Mouse (Mus musculus) myocyte (in vitro differentiated cells): ENCODE measurements around the gene Syt7. TPM values are rescaled to one million over a fixed set of nuclear protein-coding genes. Genes with fewer than 3 reads are reported as not detected.

Source experiments
- H3K27me3 ChIP-seq: one replicate; pipeline ENCODE4 v1.6.1; 2011; ENCODE audit not compliant: control insufficient read depth, insufficient read depth, insufficient read length
- H3K36me3 ChIP-seq: one replicate; pipeline ENCODE4 v1.6.1; 2011; ENCODE audit not compliant: control insufficient read depth, insufficient read depth
- H3K4me2 ChIP-seq: one replicate; pipeline ENCODE4 v1.6.1; 2011; ENCODE audit warnings: low read depth, control low read depth
- H3K4me3 ChIP-seq: one replicate; pipeline ENCODE4 v1.5.1; 2011; ENCODE audit warnings: mild to moderate bottlenecking, control low read depth, moderate library complexity
- H3K79me2 ChIP-seq: one replicate; pipeline ENCODE4 v1.6.1; 2011; ENCODE audit not compliant: control insufficient read depth, insufficient read depth
- H3ac ChIP-seq: one replicate; pipeline ENCODE4 v1.6.1; 2011; ENCODE audit not compliant: control insufficient read depth, insufficient read length
- CEBPB ChIP-seq: IDR thresholded peaks from 2 replicates; pipeline ENCODE4 v1.6.1; 2011; ENCODE audit warnings: mild to moderate bottlenecking, moderate library complexity; ENCODE audit not compliant: poor library complexity, insufficient read depth, severe bottlenecking
- E2F4 ChIP-seq: IDR thresholded peaks from one replicate; pipeline ENCODE4 v1.6.1; 2011; ENCODE audit warnings: mild to moderate bottlenecking, control low read depth, moderate library complexity; ENCODE audit not compliant: insufficient read depth
- MAX ChIP-seq: IDR thresholded peaks from one replicate; pipeline ENCODE4 v1.6.1; 2011; ENCODE audit warnings: low read depth, mild to moderate bottlenecking, control low read depth
- MYOD1 ChIP-seq, 3 experiments: IDR thresholded peaks; one replicate each; pipeline ENCODE4 v1.6.1; 2011; ENCODE audit warnings: control low read depth in 2 of 3, low read depth in 2 of 3, mild to moderate bottlenecking in 2 of 3, moderate library complexity in 1 of 3; ENCODE audit not compliant: insufficient read length in 2 of 3, control insufficient read depth in 1 of 3
- MYOG ChIP-seq, 3 experiments: IDR thresholded peaks; one replicate each; pipeline ENCODE4 v1.6.1; 2011; ENCODE audit warnings: control low read depth in 2 of 3, low read depth in 2 of 3, mild to moderate bottlenecking in 2 of 3; ENCODE audit not compliant: insufficient read length in 2 of 3, control insufficient read depth in 1 of 3, insufficient read depth in 1 of 3
- POLR2A ChIP-seq: IDR thresholded peaks from one replicate; pipeline ENCODE4 v1.6.1; 2011; ENCODE audit warnings: low read depth, mild to moderate bottlenecking, control low read depth, moderate library complexity; ENCODE audit not compliant: insufficient read length
- POLR2AphosphoS2 ChIP-seq: IDR thresholded peaks from one replicate; pipeline ENCODE4 v1.6.1; 2011; ENCODE audit warnings: low read depth, control low read depth; ENCODE audit not compliant: insufficient read length
- REST ChIP-seq: IDR thresholded peaks from one replicate; pipeline ENCODE4 v1.6.1; 2011; ENCODE audit warnings: mild to moderate bottlenecking, control low read depth, moderate library complexity; ENCODE audit not compliant: insufficient read depth, insufficient read length
- SRF ChIP-seq: IDR thresholded peaks from one replicate; pipeline ENCODE4 v1.6.1; 2011; ENCODE audit warnings: low read depth; ENCODE audit not compliant: control insufficient read depth, insufficient read length
- TCF12 ChIP-seq: IDR thresholded peaks from one replicate; pipeline ENCODE4 v1.6.1; 2011; ENCODE audit warnings: mild to moderate bottlenecking, control low read depth; ENCODE audit not compliant: poor library complexity, insufficient read depth, severe bottlenecking
- TCF3 ChIP-seq: IDR thresholded peaks from one replicate; pipeline ENCODE4 v1.6.1; 2011; ENCODE audit warnings: low read depth, control low read depth; ENCODE audit not compliant: insufficient read length
- USF1 ChIP-seq: IDR thresholded peaks from one replicate; pipeline ENCODE4 v1.6.1; 2011; ENCODE audit warnings: low read depth, mild to moderate bottlenecking, control low read depth, moderate library complexity
- polyA plus RNA-seq: library from polyadenylated mRNA; unstranded; fragments of >200 nt; fragmentation: generic; extraction: Trizol; gene quantifications from one replicate; pipeline ENCODE4 v1.2.1, GENCODE M21; 2012; ENCODE audit warnings: missing spikeins

Syt7 gene
- polyA plus RNA-seq, 1 experiment, result 0.42 TPM

GRCm38 (mm10) chr19:10397479-10398153 lies 8.7 kb downstream of the Syt7 start:
- Histone ChIP-seq H3K79me2 (no peaks in the 10 kb centered on the region), H3K4me3 (no peak overlapping the region), H3K4me2 (no peak overlapping the region), H3K36me3 (no peaks in the 10 kb centered on the region), H3ac (no peak overlapping the region), H3K27me3 (peaks cover 50% of the 10 kb centered on the region)
- no peak for TF ChIP-seq TCF12
- no peak for TF ChIP-seq E2F4
- no peak for TF ChIP-seq SRF
- TF ChIP-seq USF1, result no peak
- no peak for TF ChIP-seq POLR2A
- no peak for TF ChIP-seq CEBPB
- TF ChIP-seq POLR2AphosphoS2, result no peak
- TF ChIP-seq MYOG (IDR thresholded peaks at IDR 0.05; ENCODE audit: control insufficient read depth in 1 of 3, insufficient read depth in 1 of 3, insufficient read length in 2 of 3, low read depth in 2 of 3), result no peak
- TF ChIP-seq MAX, result no peak
- TF ChIP-seq TCF3, result no peak
- no peak for TF ChIP-seq MYOD1 (IDR thresholded peaks at IDR 0.05; ENCODE audit: control insufficient read depth in 1 of 3, insufficient read length in 2 of 3, low read depth in 2 of 3)
- no peak for TF ChIP-seq REST

GRCm38 (mm10) chr19:10398296-10398695 lies 9.4 kb downstream of the Syt7 start:
- Histone ChIP-seq H3K36me3 (no peaks in the 10 kb centered on the region), H3K4me3 (no peak overlapping the region), H3ac (no peak overlapping the region), H3K27me3 (peaks cover 43% of the 10 kb centered on the region), H3K79me2 (no peaks in the 10 kb centered on the region), H3K4me2 (no peak overlapping the region)
- no peak for TF ChIP-seq E2F4
- no peak for TF ChIP-seq CEBPB
- no peak for TF ChIP-seq MYOD1 (IDR thresholded peaks at IDR 0.05; ENCODE audit: control insufficient read depth in 1 of 3, insufficient read length in 2 of 3, low read depth in 2 of 3)
- no peak for TF ChIP-seq MAX

GRCm38 (mm10) chr19:10402771-10403494 lies 14.0 kb downstream of the Syt7 start:
- Histone ChIP-seq H3K36me3 (no peaks in the 10 kb centered on the region), H3K79me2 (no peaks in the 10 kb centered on the region), H3K4me3 (no peak overlapping the region), H3K27me3 (peaks cover 11% of the 10 kb centered on the region), H3ac (no peak overlapping the region), H3K4me2 (no peak overlapping the region)
- peak; percentile 4 for TF ChIP-seq TCF12
- TF ChIP-seq E2F4, result no peak
- TF ChIP-seq MAX, result peak; percentile 88
- TF ChIP-seq MYOG (IDR thresholded peaks at IDR 0.05; ENCODE audit: control insufficient read depth in 1 of 3, insufficient read depth in 1 of 3, insufficient read length in 2 of 3, low read depth in 2 of 3), result peak in 1 of 3 experiments; percentile 34
- peak; percentile 46 for TF ChIP-seq TCF3
- peak; percentile 93 for TF ChIP-seq REST

GRCm38 (mm10) chr19:10403593-10404380 lies 14.9 kb downstream of the Syt7 start:
- H3K4me2 ChIP-seq, result no peak overlapping the region
- no peak for TF ChIP-seq TCF3
- no peaks in the 10 kb centered on the region for H3K79me2 ChIP-seq
- H3K36me3 ChIP-seq, result no peaks in the 10 kb centered on the region
- H3K4me3 ChIP-seq, result no peak overlapping the region
- H3K27me3 ChIP-seq, result peaks cover 4% of the 10 kb centered on the region
- H3ac ChIP-seq, result no peak overlapping the region

- Histone ChIP-seq H3K4me3 (no peak overlapping the region), H3ac (no peak overlapping the region), H3K27me3 (peaks cover 4% of the 10 kb centered on the region), H3K36me3 (no peaks in the 10 kb centered on the region), H3K79me2 (no peaks in the 10 kb centered on the region), H3K4me2 (no peak overlapping the region)
- TF ChIP-seq SRF, result no peak
- TF ChIP-seq USF1, result no peak
- TF ChIP-seq MYOG (IDR thresholded peaks at IDR 0.05; ENCODE audit: control insufficient read depth in 1 of 3, insufficient read depth in 1 of 3, insufficient read length in 2 of 3, low read depth in 2 of 3), result no peak
- TF ChIP-seq TCF12, result no peak
- no peak for TF ChIP-seq REST
- no peak for TF ChIP-seq POLR2A
- TF ChIP-seq MAX, result no peak
- TF ChIP-seq POLR2AphosphoS2, result no peak
- no peak for TF ChIP-seq CEBPB
- no peak for TF ChIP-seq TCF3
- TF ChIP-seq MYOD1 (IDR thresholded peaks at IDR 0.05; ENCODE audit: control insufficient read depth in 1 of 3, insufficient read length in 2 of 3, low read depth in 2 of 3), result no peak
- no peak for TF ChIP-seq E2F4
Measured at GRCm38 (mm10) chr19:10404424-10404823, 15.5 kb downstream of the Syt7 start.
